Mouse (Mus musculus) limb, embryonic 11.5 days (tissue): ENCODE data around the gene Efnb2. TPM values are rescaled to one million over a fixed set of nuclear protein-coding genes. Genes with fewer than 3 reads are reported as not detected.

Experiments
- ATAC-seq: fragments of 200-750 bp; cut with Nextera tagmentation; 2 replicates; pipeline ENCODE4 v1.8.0; 2017; ENCODE audit warnings: low read depth; ENCODE audit not compliant: insufficient number of reproducible peaks, low FRiP score, low TSS enrichment
- DNase-seq: peaks from one replicate; pipeline ENCODE4 v3.0.0-alpha.2; 2015; ENCODE audit warnings: low spot score
- H3K27ac ChIP-seq: fragments of 300-500 bp; sonication (generic); replicated peaks from 2 replicates; pipeline ENCODE4 v1.5.1; 2014; ENCODE audit warnings: low read depth, mild to moderate bottlenecking, low read length
- H3K27me3 ChIP-seq: fragments of 300-500 bp; sonication (generic); 2 replicates; pipeline ENCODE4 v1.6.1; 2014; ENCODE audit warnings: mild to moderate bottlenecking, low read length, mixed read lengths; ENCODE audit not compliant: control insufficient read depth, insufficient read depth
- H3K36me3 ChIP-seq: fragments of 300-500 bp; sonication (generic); 2 replicates; pipeline ENCODE4 v1.6.1; 2014; ENCODE audit warnings: mild to moderate bottlenecking, low read length, moderate library complexity, mixed read lengths; ENCODE audit not compliant: control insufficient read depth, insufficient read depth
- H3K4me1 ChIP-seq: fragments of 300-500 bp; sonication (generic); 2 replicates; pipeline ENCODE4 v1.6.1; 2014; ENCODE audit warnings: low read length, mixed read lengths; ENCODE audit not compliant: control insufficient read depth, insufficient read depth
- H3K4me2 ChIP-seq: fragments of 300-500 bp; sonication (generic); 2 replicates; pipeline ENCODE4 v1.6.1; 2014; ENCODE audit warnings: low read depth, mild to moderate bottlenecking, moderate library complexity; ENCODE audit not compliant: severe bottlenecking
- H3K4me3 ChIP-seq: fragments of 300-500 bp; sonication (generic); 2 replicates; pipeline ENCODE4 v1.5.1; 2014; ENCODE audit warnings: low read depth, low read length
- H3K9ac ChIP-seq: fragments of 300-500 bp; sonication (generic); 2 replicates; pipeline ENCODE4 v1.6.1; 2014; ENCODE audit warnings: mild to moderate bottlenecking, low read length
- H3K9me3 ChIP-seq: fragments of 300-500 bp; sonication (generic); 2 replicates; pipeline ENCODE4 v1.6.1; 2016; ENCODE audit warnings: low read length; ENCODE audit not compliant: control insufficient read depth
- WGBS: fragments of 180-500 bp; shearing (Covaris S2); extraction: QIAGEN DNeasy Blood & Tissue Kit; methylation state at CpG from one replicate; pipeline ENCODE4 v1.1.7; 2014; 5-methylcytosine and 5-hydroxymethylcytosine counted together
- polyA plus RNA-seq: library from polyadenylated mRNA; unstranded; fragments of >200 nt; fragmentation: Nextera tagmentation; extraction: Ambion mirVana; gene quantifications from 2 replicates; pipeline ENCODE4 v1.2.1, GENCODE M21; 2014

Efnb2 gene
- 26.3 and 31.1 TPM in 2 replicates for polyA plus RNA-seq

GRCm38 (mm10) chr8:8661103-8661758 lies at the start of gene Efnb2:
Gene Efnb2 (minus strand): TSS chr8:8661242.
- peak; percentile 98 for DNase-seq

GRCm38 (mm10) chr8:8704813-8705212 lies 43.8 kb upstream of the Efnb2 start:
- Histone ChIP-seq H3K4me1 (no peaks in the 10 kb centered on the region), H3K4me3 (no peak overlapping the region), H3K36me3 (no peaks in the 10 kb centered on the region), H3K9ac (no peak overlapping the region), H3K9me3 (no peaks in the 10 kb centered on the region), H3K27ac (no peak overlapping the region), H3K4me2 (no peak overlapping the region), H3K27me3 (no peaks in the 10 kb centered on the region)
- WGBS = 83% methylated on average over 9 of the region's 9 CpGs
- ATAC-seq (no peak), DNase-seq (no peak)

More at GRCm38 (mm10) chr8:8661103-8661758, at the start of gene Efnb2:
- H3K27ac ChIP-seq = peak within 1 kb of the TSS; percentile 80
- WGBS = under 1% methylated on average over 61 of the region's 70 CpGs
- peak within 1 kb of the TSS; percentile 90 for H3K4me2 ChIP-seq
- peak within 1 kb of the TSS; percentile 58 for H3K4me3 ChIP-seq
- ATAC-seq = peak; percentile 89
- peaks cover 2% of the 10 kb centered on the region; the same call in 1 of the 2 replicates for H3K36me3 ChIP-seq
- no peaks in the 10 kb centered on the region for H3K27me3 ChIP-seq
- no peaks in the 10 kb centered on the region for H3K9me3 ChIP-seq
- H3K9ac ChIP-seq = peak within 1 kb of the TSS; percentile 94
- no peaks in the 10 kb centered on the region for H3K4me1 ChIP-seq

- Histone ChIP-seq H3K36me3 (no peaks in the 10 kb centered on the region), H3K4me1 (no peaks in the 10 kb centered on the region), H3K27ac (no peak overlapping the region), H3K9me3 (no peaks in the 10 kb centered on the region), H3K4me3 (no peak overlapping the region), H3K9ac (no peak overlapping the region), H3K27me3 (no peaks in the 10 kb centered on the region), H3K4me2 (no peak overlapping the region)
- ATAC-seq = no peak
- 85% methylated on average over 2 of the region's 2 CpGs for WGBS
- no peak for DNase-seq
Observed at GRCm38 (mm10) chr8:8703668-8704067, 42.6 kb upstream of the Efnb2 start.

- ATAC-seq = no peak
- WGBS = 92% methylated on average over 10 of the region's 10 CpGs
- no peak overlapping the region for H3K4me2 ChIP-seq
Observed at GRCm38 (mm10) chr8:8700821-8701220, 39.8 kb upstream of the Efnb2 start.

GRCm38 (mm10) chr8:8700229-8700628 lies 39.2 kb upstream of the Efnb2 start:
- 69% methylated on average over 4 of the region's 4 CpGs for WGBS
- ATAC-seq = no peak
- H3K4me1 ChIP-seq = no peaks in the 10 kb centered on the region

More at GRCm38 (mm10) chr8:8700821-8701220, 39.8 kb upstream of the Efnb2 start:
- no peaks in the 10 kb centered on the region for H3K4me1 ChIP-seq
- no peaks in the 10 kb centered on the region for H3K9me3 ChIP-seq
- H3K4me3 ChIP-seq = no peak overlapping the region
- DNase-seq = no peak
- H3K9ac ChIP-seq = no peak overlapping the region
- no peak overlapping the region for H3K27ac ChIP-seq
- H3K27me3 ChIP-seq = no peaks in the 10 kb centered on the region
- no peaks in the 10 kb centered on the region for H3K36me3 ChIP-seq

GRCm38 (mm10) chr8:8690146-8691092 lies 29.4 kb upstream of the Efnb2 start, which contains the start of gene Arglu1:
Gene Arglu1 (minus strand): TSS chr8:8690521.
- H3K4me2 ChIP-seq = peak within 1 kb of the TSS; percentile 76
- H3K4me3 ChIP-seq = peak within 1 kb of the TSS; percentile 67
- H3K27me3 ChIP-seq = no peaks in the 10 kb centered on the region
- peak within 1 kb of the TSS; percentile 87 for H3K27ac ChIP-seq
- ATAC-seq (peak; percentile 92), DNase-seq (peak; percentile 98)
- H3K4me1 ChIP-seq = peaks cover 15% of the 10 kb centered on the region
- H3K36me3 ChIP-seq = no peaks in the 10 kb centered on the region
- H3K9ac ChIP-seq = peak within 1 kb of the TSS; percentile 99
- no peaks in the 10 kb centered on the region for H3K9me3 ChIP-seq
- WGBS = under 1% methylated on average over 57 of the region's 81 CpGs

More at GRCm38 (mm10) chr8:8700229-8700628, 39.2 kb upstream of the Efnb2 start:
- H3K36me3 ChIP-seq = no peaks in the 10 kb centered on the region
- H3K27ac ChIP-seq = no peak overlapping the region
- H3K4me2 ChIP-seq = no peak overlapping the region
- H3K27me3 ChIP-seq = no peaks in the 10 kb centered on the region
- no peaks in the 10 kb centered on the region for H3K9me3 ChIP-seq
- no peak overlapping the region for H3K4me3 ChIP-seq
- DNase-seq = no peak
- no peak overlapping the region for H3K9ac ChIP-seq

- H3K9ac ChIP-seq = peak overlapping the region; percentile 99
- H3K27ac ChIP-seq = peak overlapping the region; percentile 87
- no peaks in the 10 kb centered on the region for H3K27me3 ChIP-seq
- H3K4me2 ChIP-seq = peak overlapping the region; percentile 76
- no peaks in the 10 kb centered on the region for H3K9me3 ChIP-seq
- ATAC-seq (peak; percentile 56), DNase-seq (peak; percentile 69)
- H3K4me3 ChIP-seq = peak overlapping the region; percentile 67
- peaks cover 15% of the 10 kb centered on the region for H3K4me1 ChIP-seq
- no peaks in the 10 kb centered on the region for H3K36me3 ChIP-seq
- WGBS = under 1% methylated on average over 57 of the region's 68 CpGs
Observed at GRCm38 (mm10) chr8:8689454-8690145, 28.6 kb upstream of the Efnb2 start.
